Mouse (Mus musculus): ENCODE measurements around the gene Fbxw4. TPM values are rescaled to one million over a fixed set of nuclear protein-coding genes. Genes with fewer than 3 reads are reported as not detected.
A peak's percentile ranks its signal among the peaks of the same experiment; 100 is the strongest.

Fbxw4 gene
- polyA plus RNA-seq, 1 experiment: 44.8 TPM

GRCm38 (mm10) chr19:45687001-45687400 lies 26.9 kb upstream of the Fbxw4 start:
- WGBS: 71% methylated on average over 4 of the region's 4 CpGs
- TF ChIP-seq CTCF (IDR thresholded peaks at IDR 0.05; ENCODE audit: borderline replicate concordance, insufficient read depth, low read depth, low read length) (no peak), POLR2A (IDR thresholded peaks at IDR 0.05; ENCODE audit: borderline replicate concordance, insufficient read depth, low read length) (no peak)
- no peak for DNase-seq

GRCm38 (mm10) chr19:45683676-45684075 lies 23.6 kb upstream of the Fbxw4 start:
- no peaks in the 10 kb centered on the region for H3K4me1 ChIP-seq (ENCODE audit: control insufficient read depth, insufficient read depth, low read length)
- no peak for DNase-seq
- H3K27ac ChIP-seq (ENCODE audit: insufficient read depth, low read length): no peak overlapping the region
- TF ChIP-seq POLR2A (IDR thresholded peaks at IDR 0.05; ENCODE audit: borderline replicate concordance, insufficient read depth, low read length) (no peak), CTCF (IDR thresholded peaks at IDR 0.05; ENCODE audit: borderline replicate concordance, insufficient read depth, low read depth, low read length) (no peak)
- H3K4me3 ChIP-seq (replicated peaks; ENCODE audit: insufficient read depth, low read depth, low read length): no peak overlapping the region
- WGBS: 79% methylated on average over 10 of the region's 10 CpGs
- H3K27me3 ChIP-seq (ENCODE audit: control insufficient read depth, insufficient read depth, low read length): no peaks in the 10 kb centered on the region; the same call in 1 of the 2 replicates

More at GRCm38 (mm10) chr19:45687001-45687400, 26.9 kb upstream of the Fbxw4 start:
- Histone ChIP-seq H3K27me3 (ENCODE audit: control insufficient read depth, insufficient read depth, low read length) (no peaks in the 10 kb centered on the region; the same call in 1 of the 2 replicates), H3K27ac (ENCODE audit: insufficient read depth, low read length) (no peak overlapping the region), H3K4me3 (replicated peaks; ENCODE audit: insufficient read depth, low read depth, low read length) (no peak overlapping the region), H3K4me1 (ENCODE audit: control insufficient read depth, insufficient read depth, low read length) (no peaks in the 10 kb centered on the region)

GRCm38 (mm10) chr19:45680495-45681130 lies 20.5 kb upstream of the Fbxw4 start:
- H3K27ac ChIP-seq (ENCODE audit: insufficient read depth, low read length): no peak overlapping the region
- H3K4me3 ChIP-seq (replicated peaks; ENCODE audit: insufficient read depth, low read depth, low read length): no peak overlapping the region
- TF ChIP-seq CTCF (IDR thresholded peaks at IDR 0.05; ENCODE audit: borderline replicate concordance, insufficient read depth, low read depth, low read length): no peak
- peaks cover 2% of the 10 kb centered on the region; the same call in 1 of the 2 replicates for H3K27me3 ChIP-seq (ENCODE audit: control insufficient read depth, insufficient read depth, low read length)
- DNase-seq: no peak
- WGBS: 73% methylated on average over 3 of the region's 3 CpGs
- H3K4me1 ChIP-seq (ENCODE audit: control insufficient read depth, insufficient read depth, low read length): 0 out of 2 replicates have a peak, but pooled peaks cover 3% of the 10 kb centered on the region

- Histone ChIP-seq H3K27ac (ENCODE audit: insufficient read depth, low read length) (no peak overlapping the region), H3K4me3 (replicated peaks; ENCODE audit: insufficient read depth, low read depth, low read length) (no peak overlapping the region), H3K4me1 (ENCODE audit: control insufficient read depth, insufficient read depth, low read length) (0 out of 2 replicates have a peak, but pooled peaks cover 3% of the 10 kb centered on the region), H3K27me3 (ENCODE audit: control insufficient read depth, insufficient read depth, low read length) (peaks cover 2% of the 10 kb centered on the region; the same call in 1 of the 2 replicates)
- 23% methylated on average over 16 of the region's 16 CpGs for WGBS
- DNase-seq: no peak
- TF ChIP-seq CTCF (IDR thresholded peaks at IDR 0.05; ENCODE audit: borderline replicate concordance, insufficient read depth, low read depth, low read length) (no peak), POLR2A (IDR thresholded peaks at IDR 0.05; ENCODE audit: borderline replicate concordance, insufficient read depth, low read length) (no peak)
Measured at GRCm38 (mm10) chr19:45676723-45677269, 16.7 kb upstream of the Fbxw4 start.

GRCm38 (mm10) chr19:45675720-45676581 lies 15.8 kb upstream of the Fbxw4 start:
- H3K4me1 ChIP-seq (ENCODE audit: control insufficient read depth, insufficient read depth, low read length): 0 out of 2 replicates have a peak, but pooled peaks cover 3% of the 10 kb centered on the region
- TF ChIP-seq CTCF (IDR thresholded peaks at IDR 0.05; ENCODE audit: borderline replicate concordance, insufficient read depth, low read depth, low read length) (no peak), POLR2A (IDR thresholded peaks at IDR 0.05; ENCODE audit: borderline replicate concordance, insufficient read depth, low read length) (no peak)
- H3K4me3 ChIP-seq (replicated peaks; ENCODE audit: insufficient read depth, low read depth, low read length): no peak overlapping the region
- peak; percentile 9 to 32 for DNase-seq
- peaks cover 2% of the 10 kb centered on the region; the same call in 1 of the 2 replicates for H3K27me3 ChIP-seq (ENCODE audit: control insufficient read depth, insufficient read depth, low read length)
- 5% methylated on average over 38 of the region's 38 CpGs for WGBS
- no peak overlapping the region for H3K27ac ChIP-seq (ENCODE audit: insufficient read depth, low read length)

- no peak overlapping the region for H3K27ac ChIP-seq (ENCODE audit: insufficient read depth, low read length)
- no peak for DNase-seq
- 62% methylated on average over 5 of the region's 5 CpGs for WGBS
- 0 out of 2 replicates have a peak, but pooled peaks cover 3% of the 10 kb centered on the region for H3K4me1 ChIP-seq (ENCODE audit: control insufficient read depth, insufficient read depth, low read length)
- TF ChIP-seq POLR2A (IDR thresholded peaks at IDR 0.05; ENCODE audit: borderline replicate concordance, insufficient read depth, low read length) (no peak), CTCF (IDR thresholded peaks at IDR 0.05; ENCODE audit: borderline replicate concordance, insufficient read depth, low read depth, low read length) (no peak)
- peaks cover 2% of the 10 kb centered on the region; the same call in 1 of the 2 replicates for H3K27me3 ChIP-seq (ENCODE audit: control insufficient read depth, insufficient read depth, low read length)
- no peak overlapping the region for H3K4me3 ChIP-seq (replicated peaks; ENCODE audit: insufficient read depth, low read depth, low read length)
Measured at GRCm38 (mm10) chr19:45675196-45675595, 15.1 kb upstream of the Fbxw4 start.

- Histone ChIP-seq H3K4me3 (replicated peaks; ENCODE audit: insufficient read depth, low read depth, low read length) (no peak overlapping the region), H3K27ac (ENCODE audit: insufficient read depth, low read length) (no peak overlapping the region), H3K4me1 (ENCODE audit: control insufficient read depth, insufficient read depth, low read length) (0 out of 2 replicates have a peak, but pooled peaks cover 3% of the 10 kb centered on the region), H3K27me3 (ENCODE audit: control insufficient read depth, insufficient read depth, low read length) (peaks cover 2% of the 10 kb centered on the region; the same call in 1 of the 2 replicates)
- no peak for TF ChIP-seq CTCF (IDR thresholded peaks at IDR 0.05; ENCODE audit: borderline replicate concordance, insufficient read depth, low read depth, low read length)
- TF ChIP-seq POLR2A (IDR thresholded peaks at IDR 0.05; ENCODE audit: borderline replicate concordance, insufficient read depth, low read length): no peak
- no peak for DNase-seq
- 89% methylated on average over 9 of the region's 9 CpGs for WGBS
Measured at GRCm38 (mm10) chr19:45672971-45673370, 12.9 kb upstream of the Fbxw4 start.
